Mouse (Mus musculus): ENCODE results near the gene Clpsl2.

GRCm38 (mm10) chr17:28600780-28601179 is 51.6 kb downstream of the Clpsl2 start:
- TF ChIP-seq ZNF384 (IDR thresholded peaks at IDR 0.05; ENCODE audit: low read depth, low read length) = no peak
- no peak for TF ChIP-seq HCFC1 (IDR thresholded peaks at IDR 0.05; ENCODE audit: borderline replicate concordance, insufficient read depth, low read length)
- no peak for TF ChIP-seq MAFK (IDR thresholded peaks at IDR 0.05; ENCODE audit: insufficient read depth, low read depth, low read length)
- no peak for TF ChIP-seq CHD2 (IDR thresholded peaks at IDR 0.05; ENCODE audit: low read depth, low read length)
- TF ChIP-seq ZC3H11A (IDR thresholded peaks at IDR 0.05; ENCODE audit: borderline replicate concordance, low read depth, low read length) = no peak
